Mouse (Mus musculus): ENCODE measurements around the gene Prdm12. TPM values are rescaled to one million over a fixed set of nuclear protein-coding genes. Genes with fewer than 3 reads are reported as not detected.

Gene Prdm12
- under 1 TPM; 0.16 to 0.44 TPM for total RNA-seq (2021)

- intact Hi-C loops (cut with DNase I): no loop called here
- DNase-seq (ENCODE audit: low spot score in 2 of 2): no peak
Measured at GRCm38 (mm10) chr2:31639901-31640608, at the start of gene Prdm12. Prdm12 (plus strand) TSS chr2:31640037.

- DNase-seq (ENCODE audit: low spot score in 2 of 2): no peak
- intact Hi-C loops (cut with DNase I): no loop called here
Measured at GRCm38 (mm10) chr2:31591799-31592484, 47.9 kb upstream of the Prdm12 start.

GRCm38 (mm10) chr2:31607555-31607954, 32.3 kb upstream of the Prdm12 start:
- intact Hi-C loops (cut with DNase I): no loop called here
- DNase-seq (ENCODE audit: low spot score in 2 of 2): no peak

- intact Hi-C loops (cut with DNase I): no loop called here
- DNase-seq (ENCODE audit: low spot score in 2 of 2): no peak
Measured at GRCm38 (mm10) chr2:31609859-31610261, 30.0 kb upstream of the Prdm12 start.

GRCm38 (mm10) chr2:31610922-31611321, 28.9 kb upstream of the Prdm12 start:
- no peak for DNase-seq (ENCODE audit: low spot score in 2 of 2)
- intact Hi-C loops (cut with DNase I): no loop called here

- intact Hi-C loops (cut with DNase I): no loop called here
- no peak for DNase-seq (ENCODE audit: low spot score in 2 of 2)
Measured at GRCm38 (mm10) chr2:31611400-31611799, 28.4 kb upstream of the Prdm12 start.

- intact Hi-C loops (cut with DNase I): no loop called here
Measured at GRCm38 (mm10) chr2:31612627-31613026, 27.2 kb upstream of the Prdm12 start.

GRCm38 (mm10) chr2:31613781-31614180, 26.1 kb upstream of the Prdm12 start:
- intact Hi-C loops (cut with DNase I): no loop called here
- DNase-seq (ENCODE audit: low spot score in 2 of 2): no peak

More at GRCm38 (mm10) chr2:31612627-31613026, 27.2 kb upstream of the Prdm12 start:
- no peak for DNase-seq (ENCODE audit: low spot score in 2 of 2)

GRCm38 (mm10) chr2:31618484-31619161, 21.2 kb upstream of the Prdm12 start:
- intact Hi-C loops (cut with DNase I): no loop called here
- DNase-seq (ENCODE audit: low spot score in 2 of 2): no peak

GRCm38 (mm10) chr2:31619208-31619607, 20.6 kb upstream of the Prdm12 start:
- no peak for DNase-seq (ENCODE audit: low spot score in 2 of 2)
- intact Hi-C loops (cut with DNase I): no loop called here

GRCm38 (mm10) chr2:31633531-31633930, 6.3 kb upstream of the Prdm12 start:
- intact Hi-C loops (cut with DNase I): no loop called here
- no peak for DNase-seq (ENCODE audit: low spot score in 2 of 2)

- intact Hi-C loops (cut with DNase I): no loop called here
- no peak for DNase-seq (ENCODE audit: low spot score in 2 of 2)
Measured at GRCm38 (mm10) chr2:31635281-31636137, 4.3 kb upstream of the Prdm12 start.

GRCm38 (mm10) chr2:31636138-31636741, 3.6 kb upstream of the Prdm12 start:
- no peak for DNase-seq (ENCODE audit: low spot score in 2 of 2)
- intact Hi-C loops (cut with DNase I): no loop called here

GRCm38 (mm10) chr2:31636742-31637141, 3.1 kb upstream of the Prdm12 start:
- intact Hi-C loops (cut with DNase I): no loop called here
- DNase-seq (ENCODE audit: low spot score in 2 of 2): no peak

- DNase-seq (ENCODE audit: low spot score in 2 of 2): no peak
- intact Hi-C loops (cut with DNase I): no loop called here
Measured at GRCm38 (mm10) chr2:31637311-31637710, 2.5 kb upstream of the Prdm12 start.

GRCm38 (mm10) chr2:31637807-31638206, 2.0 kb upstream of the Prdm12 start:
- intact Hi-C loops (cut with DNase I): no loop called here
- no peak for DNase-seq (ENCODE audit: low spot score in 2 of 2)

GRCm38 (mm10) chr2:31638581-31639465, 1.0 kb upstream of the Prdm12 start:
- DNase-seq (ENCODE audit: low spot score in 2 of 2): no peak
- intact Hi-C loops (cut with DNase I): no loop called here

- intact Hi-C loops (cut with DNase I): no loop called here
- DNase-seq (ENCODE audit: low spot score in 2 of 2): no peak
Measured at GRCm38 (mm10) chr2:31639466-31639760, 424 bp upstream of the Prdm12 start.

All from left cerebral cortex, postnatal 36 days (tissue).